ENCODE assay signal across 25 mouse cellular contexts in genomic region chr1:106685702-106686101, GRCm38 (mm10). TPM values are rescaled to one million over a fixed set of nuclear protein-coding genes. Genes with fewer than 3 reads are reported as not detected.
DNase-seq lines count a peak whose midpoint lies in the region; ATAC-seq and TF ChIP-seq lines count a peak whose summit lies in the region.
"Had no signal": no experiment of that assay in that cellular context is flagged by ENCODE, and none has a peak within 500 bp of the region (broad histone marks: within the 10 kb centered on the region; RNA-seq: fewer than 3 reads in every experiment).

No protein-coding gene starts in this region.

- no peak for TF ChIP-seq CTCF in CH12.LX (conservative IDR thresholded peaks at IDR 0.05 in 1 of 2, IDR thresholded peaks at IDR 0.05 in 1 of 2; ENCODE audit: low read depth in 2 of 2, low read length in 2 of 2)
- TF ChIP-seq CTCF in left cerebral cortex, adult 2 months (IDR thresholded peaks at IDR 0.05): no peak

- ATAC-seq in midbrain, embryonic 14.5 days (ENCODE audit: low FRiP score, low TSS enrichment): no peak
- no peak for ATAC-seq in midbrain, embryonic 16.5 days
- ATAC-seq: forebrain, postnatal 0 days; hindbrain, postnatal 0 days; intestine, embryonic 15.5 days had no signal

- dilution Hi-C loops in CH12.LX (cut with MboI; ENCODE audit: extremely low pct_ligation_motif_present, extremely low pct_unique_long_range_greater_than_20kb, low sequenced_read_pairs): no loop called here

- TF ChIP-seq RAD21 in CH12.LX (IDR thresholded peaks at IDR 0.05; ENCODE audit: low read depth, low read length): no peak

- peaks cover 2% of the 10 kb centered on the region; the same call in 1 of the 2 replicates for H3K79me2 ChIP-seq in CH12.LX (replicated peaks; ENCODE audit: control insufficient read depth, extremely low read depth, insufficient read depth, poor library complexity, severe bottlenecking)

- peak; percentile 18 for DNase-seq in midbrain, embryonic 14.5 days
- DNase-seq in CH12.LX (ENCODE audit: extremely low read depth): no peak
- DNase-seq in ZHBTc4 (ENCODE audit: low read depth, low spot score): peak; percentile 7
- DNase-seq in left cerebral cortex, adult 2 months (ENCODE audit: extremely low spot score in 1 of 2, low spot score in 2 of 2): no peak
- DNase-seq in heart, adult 8-10 months (ENCODE audit: low spot score): no peak
- no peak for DNase-seq in thymus, postnatal 36 days
- DNase-seq: adrenal gland, adult 2 months; adrenal gland, postnatal 25 days; cerebellum, adult 11 months; cerebellum, adult 9-10 months; cerebellum, postnatal 25 days; forebrain, postnatal 0 days; gastrocnemius, adult 2 months; gastrocnemius, postnatal 36 days; heart, adult 11 months; heart, postnatal 10 days; kidney, adult 2 months had no signal

- no peak overlapping the region for H3K27ac ChIP-seq in midbrain, embryonic 14.5 days (replicated peaks; ENCODE audit: low read depth, low read length)
- no peak overlapping the region for H3K27ac ChIP-seq in midbrain, embryonic 16.5 days (ENCODE audit: low read length)
- H3K27ac ChIP-seq in CH12.LX (ENCODE audit: insufficient read depth, low read depth): no peak overlapping the region
- no peak overlapping the region for H3K27ac ChIP-seq in left cerebral cortex, adult 2 months
- H3K27ac ChIP-seq: embryonic facial prominence, embryonic 12.5 days; forebrain, embryonic 12.5 days; gastrocnemius, adult 2 months; heart, embryonic 10.5 days; hindbrain, embryonic 13.5 days; hindbrain, postnatal 0 days; intestine, embryonic 15.5 days had no signal

- TF ChIP-seq POLR2A in CH12.LX (IDR thresholded peaks at IDR 0.05; ENCODE audit: low read depth, low read length): no peak

- H3K4me3 ChIP-seq in midbrain, embryonic 14.5 days (replicated peaks; ENCODE audit: low read depth, low read length): no peak overlapping the region
- no peak overlapping the region for H3K4me3 ChIP-seq in midbrain, embryonic 16.5 days (ENCODE audit: low read depth, low read length)
- H3K4me3 ChIP-seq in CH12.LX (replicated peaks in 1 of 3; ENCODE audit: low read depth in 2 of 3, low read length in 2 of 3, poor library complexity in 1 of 3): no peak overlapping the region
- H3K4me3 ChIP-seq in left cerebral cortex, adult 2 months: no peak overlapping the region
- H3K4me3 ChIP-seq: embryonic facial prominence, embryonic 12.5 days; forebrain, embryonic 12.5 days; gastrocnemius, adult 2 months; heart, embryonic 10.5 days; hindbrain, embryonic 13.5 days; intestine, embryonic 15.5 days had no signal

- H3K36me3 ChIP-seq in midbrain, embryonic 14.5 days (ENCODE audit: control insufficient read depth, insufficient read depth, low read length): no peaks in the 10 kb centered on the region
- no peaks in the 10 kb centered on the region for H3K36me3 ChIP-seq in midbrain, embryonic 16.5 days (ENCODE audit: control insufficient read depth, insufficient read depth, low read length)
- H3K36me3 ChIP-seq in CH12.LX (replicated peaks in 1 of 2; ENCODE audit: control insufficient read depth in 1 of 2, insufficient read depth in 1 of 2, low read length in 1 of 2): peaks cover 0 to 8% of the 10 kb centered on the region in 2 experiments
- H3K36me3 ChIP-seq: embryonic facial prominence, embryonic 12.5 days; forebrain, embryonic 12.5 days; G1E; heart, embryonic 10.5 days; hindbrain, embryonic 13.5 days; intestine, embryonic 15.5 days had no signal

- no peaks in the 10 kb centered on the region for H3K27me3 ChIP-seq in midbrain, embryonic 14.5 days (ENCODE audit: control insufficient read depth, insufficient read depth, low read length)
- H3K27me3 ChIP-seq in midbrain, embryonic 16.5 days (ENCODE audit: control insufficient read depth, insufficient read depth, low read depth, low read length): no peaks in the 10 kb centered on the region
- no peaks in the 10 kb centered on the region for H3K27me3 ChIP-seq in CH12.LX (replicated peaks)
- H3K27me3 ChIP-seq: embryonic facial prominence, embryonic 12.5 days; forebrain, embryonic 12.5 days; hindbrain, embryonic 13.5 days; intestine, embryonic 15.5 days had no signal

- H3K4me2 ChIP-seq in midbrain, embryonic 14.5 days (ENCODE audit: low read length): no peak overlapping the region
- H3K4me2 ChIP-seq in midbrain, embryonic 16.5 days (ENCODE audit: low read length): no peak overlapping the region
- no peak overlapping the region for H3K4me2 ChIP-seq in CH12.LX (ENCODE audit: insufficient read depth, low read depth, poor library complexity, severe bottlenecking)
- H3K4me2 ChIP-seq: embryonic facial prominence, embryonic 12.5 days; forebrain, embryonic 12.5 days; hindbrain, embryonic 13.5 days; intestine, embryonic 15.5 days had no signal

- 69% methylated on average over 2 of the region's 2 CpGs for WGBS in midbrain, embryonic 14.5 days
- WGBS in midbrain, embryonic 16.5 days: 64% methylated on average over 2 of the region's 2 CpGs

- no peaks in the 10 kb centered on the region for H3K9me3 ChIP-seq in midbrain, embryonic 14.5 days (ENCODE audit: control insufficient read depth, low read length)
- H3K9me3 ChIP-seq in midbrain, embryonic 16.5 days (replicated peaks; ENCODE audit: control insufficient read depth, low read length, poor library complexity, severe bottlenecking): no peaks in the 10 kb centered on the region
- peaks cover 5% of the 10 kb centered on the region for H3K9me3 ChIP-seq in CH12.LX (replicated peaks; ENCODE audit: low read length)
- H3K9me3 ChIP-seq: embryonic facial prominence, embryonic 12.5 days; forebrain, embryonic 12.5 days; G1E; heart, embryonic 10.5 days; hindbrain, embryonic 13.5 days; intestine, embryonic 15.5 days had no signal

- intact Hi-C loops in left cerebral cortex, adult 2 months (cut with DNase I): no loop called here

- H3K9ac ChIP-seq in midbrain, embryonic 14.5 days (replicated peaks; ENCODE audit: low read length): no peak overlapping the region
- H3K9ac ChIP-seq in midbrain, embryonic 16.5 days (ENCODE audit: low read depth, low read length): no peak overlapping the region
- H3K9ac ChIP-seq in CH12.LX (ENCODE audit: insufficient read depth, low read depth): no peak overlapping the region
- H3K9ac ChIP-seq: embryonic facial prominence, embryonic 12.5 days; forebrain, embryonic 12.5 days; forebrain, postnatal 0 days; hindbrain, embryonic 13.5 days; intestine, embryonic 15.5 days had no signal

- TF ChIP-seq EP300 in CH12.LX (IDR thresholded peaks at IDR 0.05; ENCODE audit: low read length): no peak

- H3K4me1 ChIP-seq in midbrain, embryonic 14.5 days (ENCODE audit: control insufficient read depth, insufficient read depth, low read length): no peaks in the 10 kb centered on the region
- H3K4me1 ChIP-seq in midbrain, embryonic 16.5 days (ENCODE audit: control insufficient read depth, insufficient read depth, low read length): no peaks in the 10 kb centered on the region
- H3K4me1 ChIP-seq in CH12.LX (ENCODE audit: control insufficient read depth in 1 of 2, insufficient read depth in 2 of 2): peaks cover 36 to 70% of the 10 kb centered on the region in 2 experiments
- H3K4me1 ChIP-seq: embryonic facial prominence, embryonic 12.5 days; forebrain, embryonic 12.5 days; hindbrain, embryonic 13.5 days; intestine, embryonic 15.5 days had no signal

- in situ Hi-C loops in CH12.LX (cut with MboI; ENCODE audit: low pct_ligation_motif_present, low pct_unique_long_range_greater_than_20kb, low sequenced_read_pairs): no loop called here

TF ChIP-seq in CH12.LX, 34 proteins besides CTCF, POLR2A, EP300 and RAD21:
- TF ChIP-seq ZC3H11A (IDR thresholded peaks at IDR 0.05; ENCODE audit: low read depth, low read length) (no peak), USF1 (IDR thresholded peaks at IDR 0.05; ENCODE audit: low read depth, low read length) (peak; percentile 44), BHLHE40 (IDR thresholded peaks at IDR 0.05; ENCODE audit: low read depth, low read length) (0 out of 2 replicates have a peak, but pooled peaks have one; percentile 42), USF2 (conservative IDR thresholded peaks at IDR 0.05; ENCODE audit: low read depth, low read length) (peak; percentile 35; the same call in 1 of the 2 replicates), ETS1 (conservative IDR thresholded peaks at IDR 0.05; ENCODE audit: low read depth, low read length) (no peak), HCFC1 (IDR thresholded peaks at IDR 0.05; ENCODE audit: low read depth, low read length) (no peak), JUN (IDR thresholded peaks at IDR 0.05; ENCODE audit: insufficient read depth, low read depth, low read length) (no peak), ELF1 (IDR thresholded peaks at IDR 0.05; ENCODE audit: low read depth, low read length) (no peak)

RNA-seq across cellular contexts. Expression of gene Bcl2, which starts 28.4 kb away (rescaled TPM):
- 10.7 and 12.2 TPM in 2 replicates for polyA plus RNA-seq in midbrain, embryonic 14.5 days (2014; fragmentation: Nextera tagmentation; extraction: Ambion mirVana)
- polyA plus RNA-seq in midbrain, embryonic 16.5 days (2015; fragmentation: Nextera tagmentation; extraction: Ambion mirVana): 14.7 and 16.2 TPM in 2 replicates
- total RNA-seq in CH12.LX (2012; rRNA removed) (7.6 and 13.6 TPM in 2 replicates), CH12.LX (2014; rRNA removed) (8.7 and 9.6 TPM in 2 replicates)
- polyA plus RNA-seq in CH12.LX (2012; ENCODE audit: insufficient read length, low read depth): 4.5 and 4.7 TPM in 2 replicates
- total RNA-seq in left cerebral cortex, adult 2 months (2021): 10 to 100 TPM; 14.5 to 17.5 TPM
- 1 to 10 TPM; 3.7 to 5.4 (median 4.2) TPM for total RNA-seq in heart, adult 8-10 months (2022)

Comparison
In these comparisons a context has a peak if more than half of its experiments do, and no peak if none do; other contexts are left out.
1. DNase-seq: peak in midbrain, embryonic 14.5 days (single experiment) and ZHBTc4 (single experiment); none in CH12.LX (single experiment), left cerebral cortex, adult 2 months (0 of 2), heart, adult 8-10 months (single experiment) and thymus, postnatal 36 days (0 of 2).